Mouse (Mus musculus) midbrain, embryonic 14.5 days (tissue): Measurements from ENCODE around the gene Rhox2e. TPM values are rescaled to one million over a fixed set of nuclear protein-coding genes. Genes with fewer than 3 reads are reported as not detected.
"Not testable (repeated sequence)": the region's sequence is repeated elsewhere in the genome, so short reads cannot be mapped to it uniquely, and the experiment has no call there.

Experiments
- ATAC-seq: fragments of 200-750 bp; cut with Nextera tagmentation; 2 replicates; pipeline ENCODE4 v1.8.0; 2017; ENCODE audit warnings: moderate number of reproducible peaks, moderate library complexity; ENCODE audit not compliant: low FRiP score, low TSS enrichment
- DNase-seq: peaks from one replicate; pipeline ENCODE4 v3.0.0-alpha.2; 2015
- H3K27ac ChIP-seq: fragments of 300-500 bp; sonication (generic); replicated peaks from 2 replicates; pipeline ENCODE4 v1.5.1; 2014; ENCODE audit warnings: mild to moderate bottlenecking, low read depth, low read length, moderate library complexity
- H3K27me3 ChIP-seq: fragments of 300-500 bp; sonication (generic); 2 replicates; pipeline ENCODE4 v1.6.1; 2014; ENCODE audit warnings: low read length, control low read depth, mixed read lengths; ENCODE audit not compliant: control insufficient read depth, insufficient read depth
- H3K36me3 ChIP-seq: fragments of 300-500 bp; sonication (generic); 2 replicates; pipeline ENCODE4 v1.6.1; 2014; ENCODE audit warnings: low read length, control low read depth; ENCODE audit not compliant: control insufficient read depth, insufficient read depth
- H3K4me1 ChIP-seq: fragments of 300-500 bp; sonication (generic); 2 replicates; pipeline ENCODE4 v1.6.1; 2014; ENCODE audit warnings: mild to moderate bottlenecking, antibody characterized with exemption, low read length, control low read depth; ENCODE audit not compliant: control insufficient read depth, insufficient read depth
- H3K4me2 ChIP-seq: fragments of 300-500 bp; sonication (generic); 2 replicates; pipeline ENCODE4 v1.6.1; 2014; ENCODE audit warnings: mild to moderate bottlenecking, low read length, moderate library complexity
- H3K4me3 ChIP-seq: fragments of 300-500 bp; sonication (generic); replicated peaks from 2 replicates; pipeline ENCODE4 v1.5.1; 2014; ENCODE audit warnings: low read depth, low read length
- H3K9ac ChIP-seq: fragments of 300-500 bp; sonication (generic); replicated peaks from 2 replicates; pipeline ENCODE4 v1.6.1; 2014; ENCODE audit warnings: mild to moderate bottlenecking, low read length, moderate library complexity
- H3K9me3 ChIP-seq: fragments of 300-500 bp; sonication (generic); 2 replicates; pipeline ENCODE4 v1.6.1; 2016; ENCODE audit warnings: low read length, control low read depth, mixed read lengths; ENCODE audit not compliant: control insufficient read depth
- WGBS: fragments of 180-500 bp; shearing (Covaris S2); extraction: QIAGEN DNeasy Blood & Tissue Kit; methylation state at CpG from one replicate; pipeline ENCODE4 v1.1.7; 2014; 5-methylcytosine and 5-hydroxymethylcytosine counted together
- polyA plus RNA-seq: library from polyadenylated mRNA; unstranded; fragments of >200 nt; fragmentation: Nextera tagmentation; extraction: Ambion mirVana; gene quantifications from 2 replicates; pipeline ENCODE4 v1.2.1, GENCODE M21; 2014

Gene Rhox2e
- not detected in 2 replicates for polyA plus RNA-seq

DNA sequence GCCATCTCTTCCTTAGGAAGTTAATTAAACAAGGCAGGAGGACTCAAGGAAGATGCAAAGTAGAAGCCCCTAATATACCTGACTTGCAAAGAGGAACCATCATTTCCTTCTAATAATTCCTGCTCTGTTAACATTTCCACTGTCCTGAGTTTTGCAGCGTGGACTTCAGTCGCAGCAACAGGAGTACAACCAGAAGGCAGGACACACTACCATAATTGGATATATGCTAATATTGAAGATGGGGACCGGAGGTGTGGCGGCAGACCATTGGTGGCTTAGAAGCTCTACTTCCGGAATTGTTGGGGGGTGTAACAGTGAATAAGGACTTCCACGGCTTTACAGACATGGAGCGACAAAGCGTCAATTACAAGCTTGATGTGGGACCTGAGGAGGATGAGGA lies at the start of gene Rhox2e:
TSS of gene Rhox2e (plus strand) at position 301 of the 400 bp plus-strand sequence.
- H3K9me3 ChIP-seq, H3K4me2 ChIP-seq, H3K4me1 ChIP-seq, H3K36me3 ChIP-seq, ATAC-seq, DNase-seq, H3K9ac ChIP-seq, H3K27ac ChIP-seq, H3K27me3 ChIP-seq, H3K4me3 ChIP-seq: not testable (repeated sequence)
- 93% methylated on average over 2 of the region's 8 CpGs for WGBS

DNA sequence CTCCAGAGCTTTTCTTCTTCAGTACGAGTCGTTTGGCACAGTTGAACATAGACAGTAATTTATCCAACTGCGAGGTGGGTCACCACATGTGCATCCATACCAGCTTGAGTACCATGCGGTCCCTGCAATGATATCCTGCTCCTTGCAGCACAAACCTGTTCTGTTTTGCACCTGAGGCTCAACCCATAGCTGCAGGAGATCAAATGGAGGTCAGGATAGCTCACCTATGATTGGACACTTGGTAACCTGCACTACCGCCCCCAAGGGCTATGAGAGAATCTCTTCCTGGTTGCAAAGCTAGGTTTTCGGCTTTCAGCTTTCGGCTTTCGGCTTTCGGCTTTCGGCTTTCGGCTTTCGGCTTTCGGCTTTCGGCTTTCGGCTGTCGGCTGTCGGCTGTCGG lies 16.2 kb upstream of the Rhox2e start, which contains the start of gene Rhox4d:
TSS of gene Rhox4d (plus strand) at position 301 of the 400 bp plus-strand sequence.
- not testable (repeated sequence) for ATAC-seq, H3K27ac ChIP-seq, H3K9me3 ChIP-seq, H3K4me2 ChIP-seq, H3K9ac ChIP-seq, H3K36me3 ChIP-seq, H3K4me1 ChIP-seq, H3K27me3 ChIP-seq, H3K4me3 ChIP-seq, DNase-seq
- WGBS, result 96% methylated on average over 14 of the region's 18 CpGs

DNA sequence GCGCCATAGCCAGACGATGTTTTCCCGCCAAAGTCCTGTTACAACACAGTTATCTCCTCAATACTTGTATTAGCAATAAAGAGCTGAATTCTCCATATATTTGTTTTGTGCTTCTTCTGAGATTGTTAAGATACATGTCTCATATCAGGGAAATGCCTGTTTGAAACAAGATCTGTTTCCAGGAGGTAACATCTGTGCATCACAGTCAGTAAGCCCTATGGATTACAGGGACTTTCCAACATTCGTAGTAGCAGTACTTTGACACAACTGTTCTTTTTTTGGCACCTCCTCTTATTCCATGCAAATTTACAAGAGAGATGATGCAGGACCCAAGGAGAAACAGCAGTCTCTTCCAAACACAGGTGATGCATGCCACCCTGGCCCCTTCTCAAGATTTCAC lies 11.5 kb downstream of the Rhox2e start, which contains the start of gene Rhox3e:
TSS of gene Rhox3e (plus strand) at position 301 of the 400 bp plus-strand sequence.
- not testable (repeated sequence) for DNase-seq, H3K27me3 ChIP-seq, H3K9ac ChIP-seq, H3K27ac ChIP-seq, ATAC-seq, H3K36me3 ChIP-seq, H3K9me3 ChIP-seq, H3K4me1 ChIP-seq, H3K4me2 ChIP-seq, H3K4me3 ChIP-seq
- WGBS, result no CpG with 5 or more reads among the region's 4 CpGs

DNA sequence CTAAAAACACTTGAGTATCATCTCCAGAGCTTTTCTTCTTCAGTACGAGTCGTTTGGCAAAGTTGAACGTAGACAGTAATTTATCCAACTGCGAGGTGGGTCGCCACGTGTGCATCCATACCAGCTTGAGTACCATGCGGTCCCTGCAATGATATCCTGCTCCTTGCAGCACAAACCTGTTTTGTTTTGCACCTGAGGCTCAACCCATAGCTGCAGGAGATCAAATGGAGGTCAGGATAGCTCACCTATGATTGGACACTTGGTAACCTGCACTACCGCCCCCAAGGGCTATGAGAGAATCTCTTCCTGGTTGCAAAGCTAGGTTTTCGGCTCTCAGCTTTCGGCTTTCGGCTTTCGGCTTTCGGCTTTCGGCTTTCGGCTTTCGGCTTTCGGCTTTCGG lies 26.9 kb downstream of the Rhox2e start, which contains the start of gene Rhox4e:
TSS of gene Rhox4e (plus strand) at position 301 of the 400 bp plus-strand sequence.
- not testable (repeated sequence) for H3K4me1 ChIP-seq, H3K4me3 ChIP-seq, ATAC-seq, H3K27me3 ChIP-seq, H3K36me3 ChIP-seq, H3K4me2 ChIP-seq, H3K9me3 ChIP-seq, DNase-seq, H3K9ac ChIP-seq, H3K27ac ChIP-seq
- WGBS, result 80% methylated on average over 10 of the region's 18 CpGs

DNA sequence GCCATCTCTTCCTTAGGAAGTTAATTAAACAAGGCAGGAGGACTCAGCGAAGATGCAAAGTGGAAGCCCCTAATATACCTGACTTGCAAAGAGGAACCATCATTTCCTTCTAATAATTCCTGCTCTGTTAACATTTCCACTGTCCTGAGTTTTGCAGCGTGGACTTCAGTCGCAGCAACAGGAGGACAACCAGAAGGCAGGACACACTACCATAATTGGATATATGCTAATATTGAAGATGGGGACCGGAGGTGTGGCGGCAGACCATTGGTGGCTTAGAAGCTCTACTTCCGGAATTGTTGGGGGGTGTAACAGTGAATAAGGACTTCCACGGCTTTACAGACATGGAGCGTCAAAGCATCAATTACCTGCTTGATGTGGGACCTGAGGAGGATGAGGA lies 40.9 kb downstream of the Rhox2e start, which contains the start of gene Rhox2f:
TSS of gene Rhox2f (plus strand) at position 301 of the 400 bp plus-strand sequence.
- H3K27ac ChIP-seq, H3K4me3 ChIP-seq, H3K36me3 ChIP-seq, H3K27me3 ChIP-seq, H3K4me2 ChIP-seq, H3K9me3 ChIP-seq, DNase-seq, H3K9ac ChIP-seq, H3K4me1 ChIP-seq, ATAC-seq: not testable (repeated sequence)
- 88% methylated on average over 5 of the region's 8 CpGs for WGBS

DNA sequence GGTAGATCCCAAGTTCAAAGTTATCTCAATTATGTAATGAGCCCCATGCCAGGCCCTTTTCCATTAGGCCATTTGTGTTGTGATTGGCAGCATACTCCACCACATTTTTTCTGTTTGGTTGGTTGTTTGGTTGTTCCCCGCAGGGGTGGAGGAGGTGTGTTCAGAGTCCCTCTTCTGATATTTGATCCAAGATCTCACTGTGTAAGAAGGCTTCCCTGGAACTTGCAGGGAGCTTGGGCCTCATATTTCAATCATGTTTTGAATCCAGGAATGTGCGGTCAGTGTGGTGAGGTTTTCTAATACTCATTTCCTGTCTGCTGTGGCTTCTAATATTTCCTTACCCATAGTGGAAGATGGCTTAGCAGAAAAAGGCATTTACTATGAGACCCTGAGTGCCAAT lies 42.4 kb downstream of the Rhox2e start:
- H3K4me1 ChIP-seq, DNase-seq: not testable (repeated sequence)

DNA sequence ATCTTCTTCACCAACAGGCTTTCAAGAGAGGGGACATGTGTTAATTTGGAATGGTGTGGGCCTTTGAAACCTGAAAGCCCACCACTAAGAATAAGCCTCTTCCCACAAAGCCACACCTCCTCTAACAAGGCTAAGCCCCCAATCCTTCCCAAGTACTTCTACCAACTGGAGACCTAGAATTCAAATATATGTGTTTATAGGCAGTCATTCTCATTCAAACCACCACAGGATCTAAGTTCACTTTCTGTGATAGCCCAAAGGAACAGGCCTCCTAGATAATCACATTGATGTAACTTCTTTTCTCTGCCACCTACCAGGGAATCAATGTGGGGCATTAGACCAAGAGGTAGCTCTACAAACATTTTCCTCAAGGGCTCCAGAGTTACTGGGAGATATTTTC lies 50.4 kb downstream of the Rhox2e start, which contains the start of gene Rhox3f:
TSS of gene Rhox3f (plus strand) at position 301 of the 400 bp plus-strand sequence.
- H3K9me3 ChIP-seq, DNase-seq, H3K27ac ChIP-seq, H3K4me1 ChIP-seq, H3K4me2 ChIP-seq, H3K4me3 ChIP-seq, ATAC-seq, H3K9ac ChIP-seq, H3K36me3 ChIP-seq, H3K27me3 ChIP-seq: not testable (repeated sequence)

More for the DNA sequence above, 42.4 kb downstream of the Rhox2e start:
- not testable (repeated sequence) for H3K4me3 ChIP-seq, H3K4me2 ChIP-seq, H3K9me3 ChIP-seq, ATAC-seq, H3K27ac ChIP-seq, H3K9ac ChIP-seq, H3K27me3 ChIP-seq, H3K36me3 ChIP-seq
- WGBS, result 80% methylated on average over 2 of the region's 2 CpGs

Other genes with a start within 250 kb of the Rhox2e start
- gene Rhox3a2, start 150.4 kb upstream of the Rhox2e start, polyA plus RNA-seq, result not detected in 2 replicates
- not detected in 2 replicates for gene Rhox4a2, start 139.6 kb upstream of the Rhox2e start, polyA plus RNA-seq
- gene Rhox2b, start 118.4 kb upstream of the Rhox2e start, polyA plus RNA-seq, result not detected in 2 replicates
- gene Rhox4b, start 98.0 kb upstream of the Rhox2e start, polyA plus RNA-seq, result not detected in 2 replicates
- not detected in 2 replicates for gene Rhox2c, start 76.8 kb upstream of the Rhox2e start, polyA plus RNA-seq
- not detected in 2 replicates for gene Rhox3c, start 71.9 kb upstream of the Rhox2e start, polyA plus RNA-seq
- gene Rhox4c, start 50.1 kb upstream of the Rhox2e start, polyA plus RNA-seq, result not detected in 2 replicates
- not detected in 2 replicates for gene Rhox2d, start 37.0 kb upstream of the Rhox2e start, polyA plus RNA-seq
- not detected in 2 replicates for gene Rhox4d, start 16.1 kb upstream of the Rhox2e start, polyA plus RNA-seq
- gene Rhox3e, start 11.6 kb downstream of the Rhox2e start, polyA plus RNA-seq, result not detected in 2 replicates
- not detected in 2 replicates for gene Rhox4e, start 27.0 kb downstream of the Rhox2e start, polyA plus RNA-seq
- gene Rhox2f, start 41.0 kb downstream of the Rhox2e start, polyA plus RNA-seq, result not detected in 2 replicates
- not detected in 2 replicates for gene Rhox3f, start 50.5 kb downstream of the Rhox2e start, polyA plus RNA-seq
- not detected in 2 replicates for gene Rhox4f, start 77.3 kb downstream of the Rhox2e start, polyA plus RNA-seq
- not detected in 2 replicates for gene Rhox3g, start 98.2 kb downstream of the Rhox2e start, polyA plus RNA-seq
- not detected in 2 replicates for gene Rhox2g, start 113.0 kb downstream of the Rhox2e start, polyA plus RNA-seq
- not detected in 2 replicates for gene Rhox4g, start 120.9 kb downstream of the Rhox2e start, polyA plus RNA-seq
- gene Rhox3h, start 138.3 kb downstream of the Rhox2e start, polyA plus RNA-seq, result not detected in 2 replicates
- not detected in 2 replicates for gene Rhox2h, start 142.8 kb downstream of the Rhox2e start, polyA plus RNA-seq